Mouse (Mus musculus) 3134 (cell line): ENCODE data around the gene Hist1h2ap.
"Not testable (repeated sequence)": the region's sequence is repeated elsewhere in the genome, so short reads cannot be mapped to it uniquely, and the experiment has no call there.

Source experiments
- DNase-seq: peaks from one replicate; pipeline ENCODE4 v3.0.0-alpha.2; 2011; ENCODE audit warnings: low spot score; ENCODE audit not compliant: insufficient read length; ENCODE audit errors: extremely low read depth

Gene Hist1h2ap

GRCm38 (mm10) chr13:21811074-21811473, 22.2 kb downstream of the Hist1h2ap start:
- DNase-seq: not testable (repeated sequence)

GRCm38 (mm10) chr13:21810073-21810472, 23.2 kb downstream of the Hist1h2ap start, which contains the start of the genes Hist1h2bq and Hist1h2ao:
Gene Hist1h2bq, minus strand, starts transcription at chr13:21810197.
Gene Hist1h2ao, plus strand, starts transcription at chr13:21810465.
- DNase-seq: not testable (repeated sequence)

DNA sequence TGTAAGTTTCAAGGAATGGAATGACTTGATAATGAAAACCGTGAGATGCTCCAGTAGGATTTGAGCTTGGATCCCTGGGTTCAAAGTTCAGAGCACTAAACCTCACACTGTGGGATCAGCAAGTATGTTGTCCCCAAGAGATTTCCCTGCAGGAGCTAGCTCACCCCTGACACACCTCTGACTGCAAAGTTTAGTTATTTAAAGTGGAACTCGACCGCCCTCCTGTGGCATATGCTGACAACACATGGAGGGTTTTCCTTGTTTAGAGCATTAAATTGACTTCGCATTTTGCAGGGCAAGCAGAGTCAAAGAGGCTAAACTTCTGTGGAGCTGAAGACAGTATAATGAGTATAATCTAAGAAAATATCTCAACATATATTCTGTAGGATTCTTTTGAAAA, 30.2 kb downstream of the Hist1h2ap start:
- not testable (repeated sequence) for DNase-seq

GRCm38 (mm10) chr13:21797163-21797562, 36.1 kb downstream of the Hist1h2ap start:
- DNase-seq: not testable (repeated sequence)

- no peak for DNase-seq
Measured at GRCm38 (mm10) chr13:21795584-21795983, 37.7 kb downstream of the Hist1h2ap start.

DNA sequence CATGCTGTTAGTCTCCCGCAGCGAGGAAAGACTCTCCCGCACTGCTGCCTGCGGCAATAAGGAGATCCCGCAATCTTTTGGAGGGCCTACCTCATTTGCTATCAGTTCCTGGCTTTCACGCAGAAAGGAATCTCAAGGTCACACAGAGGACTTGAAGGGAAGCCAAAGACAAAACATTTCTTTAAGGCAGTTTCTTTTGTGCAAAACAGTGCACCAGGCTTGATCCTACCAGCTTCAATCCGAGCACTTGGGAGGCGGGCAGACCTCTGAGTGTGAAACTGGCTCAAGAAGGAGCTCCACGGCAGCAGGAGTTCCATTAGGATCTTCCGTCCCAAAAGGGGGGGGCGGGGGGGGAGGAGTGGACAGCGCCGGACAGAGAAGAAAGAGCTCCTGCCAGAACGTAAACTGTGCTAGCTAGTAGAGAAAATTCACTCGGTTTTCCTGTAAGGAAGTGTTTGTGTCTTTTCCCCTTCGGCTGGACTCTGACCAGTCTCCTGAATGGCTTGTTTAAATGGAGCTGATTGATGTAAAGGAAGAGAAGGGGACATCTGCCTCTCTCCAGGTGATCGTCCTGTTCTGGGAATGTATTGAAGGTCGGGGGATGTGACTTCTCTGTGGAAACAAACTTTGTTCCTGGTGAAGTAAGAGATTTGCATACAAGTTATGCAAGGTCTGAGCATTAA, 42.6 kb downstream of the Hist1h2ap start:
- no peak for DNase-seq

DNA sequence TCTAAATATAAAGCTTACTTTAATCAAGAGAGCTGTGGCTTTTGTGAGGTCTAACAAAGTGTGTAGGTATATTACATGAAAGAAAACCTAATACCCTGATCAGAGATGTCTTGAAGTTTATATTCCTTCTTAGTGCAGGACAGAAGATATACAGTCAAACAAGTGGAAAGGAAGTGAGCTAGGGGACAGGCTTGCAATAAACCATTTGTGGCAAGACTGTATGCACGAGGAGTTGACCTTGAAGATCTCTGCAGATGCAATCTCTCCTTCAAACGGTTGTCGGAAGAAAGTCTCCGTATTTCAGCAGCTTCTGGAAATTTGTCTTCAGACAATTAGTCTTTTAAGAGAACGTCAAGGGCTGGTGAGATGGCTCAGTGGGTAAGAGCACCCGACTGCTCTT, 43.4 kb downstream of the Hist1h2ap start:
- no peak for DNase-seq

DNA sequence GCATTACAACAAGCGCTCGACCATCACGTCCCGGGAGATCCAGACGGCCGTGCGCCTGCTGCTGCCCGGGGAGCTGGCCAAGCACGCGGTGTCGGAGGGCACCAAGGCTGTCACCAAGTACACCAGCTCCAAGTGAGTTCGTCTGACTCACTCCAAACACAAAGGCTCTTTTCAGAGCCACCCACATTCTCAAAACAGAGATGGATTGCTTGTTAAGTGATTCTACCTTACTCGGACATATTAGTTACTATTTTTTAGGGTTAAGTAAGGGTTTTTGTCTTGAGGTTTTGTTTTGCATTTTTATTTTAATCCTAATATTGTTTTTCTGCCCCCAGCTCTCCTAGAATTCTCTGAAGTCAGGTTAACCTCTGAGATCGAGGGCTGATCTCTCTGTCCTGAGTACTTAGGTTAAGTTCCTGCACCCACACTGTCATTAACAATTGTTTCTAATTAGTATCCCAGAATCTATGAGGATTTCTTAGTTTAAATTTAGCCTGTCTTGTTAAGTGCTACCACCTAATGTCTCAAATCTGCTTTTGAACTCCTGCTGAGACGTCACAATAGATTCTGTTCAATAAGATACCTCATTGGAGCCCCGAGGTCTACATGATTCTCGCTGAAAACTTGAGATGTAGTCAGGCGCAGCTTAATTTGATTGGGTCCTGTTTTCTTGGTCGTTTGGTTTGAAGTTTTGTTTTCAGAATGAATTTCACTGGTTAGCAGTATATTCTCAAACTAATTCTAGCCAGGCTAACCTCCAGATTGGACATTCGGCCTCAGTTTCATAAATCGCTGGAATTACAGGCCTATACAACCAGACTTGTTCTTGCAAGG, 45.3 kb downstream of the Hist1h2ap start:
- DNase-seq: peak; percentile 63

- peak; percentile 92 for DNase-seq
Measured at GRCm38 (mm10) chr13:21786899-21787629, 46.2 kb downstream of the Hist1h2ap start, which contains the start of the genes Hist1h2an and Hist1h2bp. Gene Hist1h2an, minus strand, starts transcription at chr13:21787218. Gene Hist1h2bp, plus strand, starts transcription at chr13:21787461.

GRCm38 (mm10) chr13:21786189-21786898, 47.0 kb downstream of the Hist1h2ap start:
- peak; percentile 79 for DNase-seq

GRCm38 (mm10) chr13:21784311-21784710, 49.0 kb downstream of the Hist1h2ap start:
- DNase-seq: no peak

DNA sequence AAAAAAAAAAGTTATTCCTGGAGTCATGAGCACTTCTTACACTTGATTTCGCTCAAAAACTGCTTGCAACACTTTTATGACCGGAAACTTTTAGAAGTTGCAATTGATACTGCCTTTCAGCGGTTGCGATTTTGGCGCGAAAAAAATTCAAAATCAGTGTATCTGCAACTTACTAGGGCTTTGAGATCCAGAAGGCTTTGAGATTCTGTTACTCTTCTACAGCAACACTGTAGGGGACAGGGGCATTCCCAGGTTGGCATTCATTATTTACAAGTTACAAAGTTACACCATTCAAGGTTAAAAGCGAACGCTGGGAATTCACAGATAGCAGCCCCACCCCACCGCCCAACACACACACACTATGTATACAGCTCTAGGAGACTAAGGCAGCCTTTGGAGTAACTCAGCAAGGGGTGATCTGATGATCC, 49.6 kb downstream of the Hist1h2ap start:
- peak; percentile 48 for DNase-seq

GRCm38 (mm10) chr13:21783255-21783617, 50.1 kb downstream of the Hist1h2ap start, which contains the start of gene Hist1h3i:
Gene Hist1h3i, minus strand, starts transcription at chr13:21783370.
- DNase-seq: peak; percentile 89
